Mouse (Mus musculus) kidney, embryonic 16.5 days (tissue): Measurements from ENCODE around the gene Zfp964. TPM values are rescaled to one million over a fixed set of nuclear protein-coding genes. Genes with fewer than 3 reads are reported as not detected.
A peak's percentile ranks its signal among the peaks of the same experiment; 100 is the strongest.

ENCODE experiments used
- ATAC-seq: fragments of 200-750 bp; cut with Nextera tagmentation; 2 replicates; pipeline ENCODE4 v1.8.0; 2017; ENCODE audit warnings: moderate TSS enrichment; ENCODE audit not compliant: low FRiP score, low TSS enrichment
- H3K27ac ChIP-seq: fragments of 300-500 bp; sonication (generic); 2 replicates; pipeline ENCODE4 v1.5.1; 2014; ENCODE audit warnings: low read length
- H3K27me3 ChIP-seq: fragments of 300-500 bp; sonication (generic); 2 replicates; pipeline ENCODE4 v1.6.1; 2014; ENCODE audit warnings: low read length, control low read depth, mixed read lengths; ENCODE audit not compliant: insufficient read depth
- H3K36me3 ChIP-seq: fragments of 300-500 bp; sonication (generic); 2 replicates; pipeline ENCODE4 v1.6.1; 2014; ENCODE audit warnings: low read length, control low read depth, mixed read lengths; ENCODE audit not compliant: insufficient read depth
- H3K4me1 ChIP-seq: fragments of 300-500 bp; sonication (generic); 2 replicates; pipeline ENCODE4 v1.6.1; 2014; ENCODE audit warnings: low read length, control low read depth, mixed read lengths; ENCODE audit not compliant: insufficient read depth
- H3K4me2 ChIP-seq: fragments of 300-500 bp; sonication (generic); replicated peaks from 2 replicates; pipeline ENCODE4 v1.6.1; 2014; ENCODE audit warnings: low read depth, low read length
- H3K4me3 ChIP-seq: fragments of 300-500 bp; sonication (generic); 2 replicates; pipeline ENCODE4 v1.5.1; 2014; ENCODE audit warnings: mild to moderate bottlenecking, low read length
- H3K9ac ChIP-seq: fragments of 300-500 bp; sonication (generic); replicated peaks from 2 replicates; pipeline ENCODE4 v1.6.1; 2014; ENCODE audit warnings: low read length
- H3K9me3 ChIP-seq: fragments of 300-500 bp; sonication (generic); 2 replicates; pipeline ENCODE4 v1.6.1; 2016; ENCODE audit warnings: low read length, control low read depth
- WGBS: fragments of 180-500 bp; shearing (Covaris S2); extraction: QIAGEN DNeasy Blood & Tissue Kit; methylation state at CpG from one replicate; pipeline ENCODE4 v1.1.7; 2014; 5-methylcytosine and 5-hydroxymethylcytosine counted together
- polyA plus RNA-seq: library from polyadenylated mRNA; unstranded; fragments of >200 nt; fragmentation: Nextera tagmentation; extraction: Ambion mirVana; gene quantifications from 2 replicates; pipeline ENCODE4 v1.2.1, GENCODE M21; 2015

Zfp964 gene
- polyA plus RNA-seq, 1 experiment from 2014 or later: 2.3 TPM

DNA sequence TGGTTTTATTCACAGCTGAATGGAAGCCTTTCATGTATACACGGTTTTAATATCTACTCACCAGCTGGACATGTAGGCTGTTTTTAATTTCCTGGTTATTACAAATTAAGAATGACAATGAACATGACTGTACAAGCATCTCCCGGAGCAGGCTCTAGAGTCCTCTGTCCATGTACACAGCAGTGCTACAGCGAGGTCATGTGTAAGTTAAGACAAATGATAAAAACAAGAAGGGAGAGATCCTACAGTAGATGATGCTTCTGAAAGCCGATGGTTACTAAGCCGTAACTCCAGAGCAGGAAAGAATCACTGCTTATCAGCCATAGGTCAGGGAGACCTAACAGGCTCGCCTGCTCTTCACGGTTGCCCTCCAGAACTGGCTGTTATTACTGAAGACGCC lies 59.2 kb downstream of the Zfp964 start:
- peaks cover 14% of the 10 kb centered on the region for H3K4me1 ChIP-seq
- H3K27me3 ChIP-seq: no peaks in the 10 kb centered on the region
- H3K4me2 ChIP-seq: no peak overlapping the region
- peaks cover 37% of the 10 kb centered on the region for H3K36me3 ChIP-seq
- H3K27ac ChIP-seq: no peak overlapping the region
- 74% methylated on average over 8 of the region's 8 CpGs for WGBS
- H3K9me3 ChIP-seq: no peaks in the 10 kb centered on the region
- H3K9ac ChIP-seq: no peak overlapping the region
- ATAC-seq: no peak
- no peak overlapping the region for H3K4me3 ChIP-seq

DNA sequence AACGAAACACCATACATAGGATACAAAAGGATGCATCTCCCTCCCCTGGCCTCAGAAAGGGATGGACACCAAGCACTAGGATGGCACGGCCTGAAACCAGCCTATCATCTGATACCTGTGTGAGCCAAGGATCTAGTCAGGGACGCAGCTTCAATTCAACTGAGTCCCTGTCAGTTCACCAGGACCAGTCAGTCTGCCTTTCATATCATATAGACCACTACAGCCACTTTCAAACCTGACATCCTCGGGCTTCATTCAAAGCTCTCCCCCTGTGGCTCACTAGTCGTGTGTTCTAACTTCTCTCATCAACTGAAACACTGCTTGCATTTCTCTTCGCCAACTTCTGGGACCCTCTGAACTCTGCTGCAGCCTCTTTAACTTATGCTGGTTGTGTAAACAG lies 61.1 kb downstream of the Zfp964 start:
- Histone ChIP-seq H3K27me3 (no peaks in the 10 kb centered on the region), H3K36me3 (peaks cover 19% of the 10 kb centered on the region), H3K4me2 (peak overlapping the region; percentile 56), H3K4me1 (peaks cover 14% of the 10 kb centered on the region), H3K27ac (no peak overlapping the region), H3K9ac (peak overlapping the region; percentile 41), H3K9me3 (no peaks in the 10 kb centered on the region), H3K4me3 (peak overlapping the region; percentile 22; the same call in 1 of the 2 replicates)
- 78% methylated on average over 6 of the region's 6 CpGs for WGBS
- no peak for ATAC-seq

Other genes with a start within 250 kb of the Zfp964 start
- gene Gm9495, start 200.9 kb upstream of the Zfp964 start, polyA plus RNA-seq: not detected in 2 replicates
- not detected in 2 replicates for gene Gm7697, start 131.5 kb upstream of the Zfp964 start, polyA plus RNA-seq
- gene Zfp868, start 28.9 kb upstream of the Zfp964 start, polyA plus RNA-seq: 26.6 and 30.2 TPM in 2 replicates
- 32.9 and 35.5 TPM in 2 replicates for gene Zfp869, start 56.2 kb downstream of the Zfp964 start, polyA plus RNA-seq
- 6.8 and 8.4 TPM in 2 replicates for gene Zfp963, start 95.5 kb downstream of the Zfp964 start, polyA plus RNA-seq
- gene Gm20422, start 120.4 kb downstream of the Zfp964 start, polyA plus RNA-seq: 0.68 and 0.82 TPM in 2 replicates
- gene Atp13a1, start 136.7 kb downstream of the Zfp964 start, polyA plus RNA-seq: 61.4 and 62.3 TPM in 2 replicates
- gene Zfp866, start 136.7 kb downstream of the Zfp964 start, polyA plus RNA-seq: 30.1 and 32.8 TPM in 2 replicates
- gene Gmip, start 154.2 kb downstream of the Zfp964 start, polyA plus RNA-seq: 10.1 and 11.3 TPM in 2 replicates
- 0.86 and 0.96 TPM in 2 replicates for gene Lpar2, start 167.9 kb downstream of the Zfp964 start, polyA plus RNA-seq
- 8.8 and 9.3 TPM in 2 replicates for gene Pbx4, start 178.0 kb downstream of the Zfp964 start, polyA plus RNA-seq
- gene Cilp2, start 233.2 kb downstream of the Zfp964 start, polyA plus RNA-seq: 0.94 and 0.99 TPM in 2 replicates
- gene Tssk6, start 247.7 kb downstream of the Zfp964 start, polyA plus RNA-seq: 3.8 and 3.9 TPM in 2 replicates
- 197 and 199 TPM in 2 replicates for gene Ndufa13, start 248.1 kb downstream of the Zfp964 start, polyA plus RNA-seq
- gene Yjefn3, start 248.2 kb downstream of the Zfp964 start, polyA plus RNA-seq: 3.1 and 5.0 TPM in 2 replicates